Mouse (Mus musculus): ENCODE measurements around the gene Ndufs5.

The Ndufs5 gene

GRCm38 (mm10) chr4:123717574-123718433, at the start of gene Ndufs5:
Ndufs5 (minus strand) TSS chr4:123718202.
- DNase-seq (ENCODE audit: low read depth, low spot score) = peak; percentile 96

- no peak for DNase-seq (ENCODE audit: low read depth, low spot score)
Measured at GRCm38 (mm10) chr4:123765071-123765470, 47.1 kb upstream of the Ndufs5 start.

GRCm38 (mm10) chr4:123758306-123758705, 40.3 kb upstream of the Ndufs5 start:
- DNase-seq (ENCODE audit: low read depth, low spot score) = no peak

GRCm38 (mm10) chr4:123750707-123751312, 32.8 kb upstream of the Ndufs5 start:
- no peak for DNase-seq (ENCODE audit: low read depth, low spot score)

GRCm38 (mm10) chr4:123750152-123750651, 32.2 kb upstream of the Ndufs5 start, which contains the start of gene Akirin1:
Akirin1 (minus strand) TSS chr4:123750345.
- DNase-seq (ENCODE audit: low read depth, low spot score) = peak; percentile 95

GRCm38 (mm10) chr4:123749484-123750130, 31.6 kb upstream of the Ndufs5 start:
- DNase-seq (ENCODE audit: low read depth, low spot score) = no peak

- DNase-seq (ENCODE audit: low read depth, low spot score) = no peak
Measured at GRCm38 (mm10) chr4:123748726-123749415, 30.9 kb upstream of the Ndufs5 start.

GRCm38 (mm10) chr4:123745221-123745775, 27.3 kb upstream of the Ndufs5 start:
- DNase-seq (ENCODE audit: low read depth, low spot score) = no peak

GRCm38 (mm10) chr4:123742891-123743290, 24.9 kb upstream of the Ndufs5 start:
- no peak for DNase-seq (ENCODE audit: low read depth, low spot score)

GRCm38 (mm10) chr4:123738708-123739107, 20.7 kb upstream of the Ndufs5 start:
- no peak for DNase-seq (ENCODE audit: low read depth, low spot score)

- DNase-seq (ENCODE audit: low read depth, low spot score) = no peak
Measured at GRCm38 (mm10) chr4:123733532-123733931, 15.5 kb upstream of the Ndufs5 start.

GRCm38 (mm10) chr4:123732921-123733320, 14.9 kb upstream of the Ndufs5 start:
- DNase-seq (ENCODE audit: low read depth, low spot score) = no peak

- DNase-seq (ENCODE audit: low read depth, low spot score) = no peak
Measured at GRCm38 (mm10) chr4:123732163-123732910, 14.3 kb upstream of the Ndufs5 start.

- DNase-seq (ENCODE audit: low read depth, low spot score) = no peak
Measured at GRCm38 (mm10) chr4:123721761-123722160, 3.8 kb upstream of the Ndufs5 start.

GRCm38 (mm10) chr4:123718434-123718780, 405 bp upstream of the Ndufs5 start:
- no peak for DNase-seq (ENCODE audit: low read depth, low spot score)

GRCm38 (mm10) chr4:123712431-123712830, 5.6 kb downstream of the Ndufs5 start:
- no peak for DNase-seq (ENCODE audit: low read depth, low spot score)

GRCm38 (mm10) chr4:123707340-123707739, 10.7 kb downstream of the Ndufs5 start:
- DNase-seq (ENCODE audit: low read depth, low spot score) = no peak

- DNase-seq (ENCODE audit: low read depth, low spot score) = no peak
Measured at GRCm38 (mm10) chr4:123705340-123705739, 12.7 kb downstream of the Ndufs5 start.

- DNase-seq (ENCODE audit: low read depth, low spot score) = no peak
Measured at GRCm38 (mm10) chr4:123693384-123693783, 24.6 kb downstream of the Ndufs5 start.

- no peak for DNase-seq (ENCODE audit: low read depth, low spot score)
Measured at GRCm38 (mm10) chr4:123692071-123692470, 25.9 kb downstream of the Ndufs5 start.

GRCm38 (mm10) chr4:123690311-123690710, 27.7 kb downstream of the Ndufs5 start:
- DNase-seq (ENCODE audit: low read depth, low spot score) = no peak

All from embryo, embryonic 11.5 days (tissue).